Mouse (Mus musculus) adrenal gland, postnatal 10 days (tissue): Measurements from ENCODE around the gene Cmklr1. TPM values are rescaled to one million over a fixed set of nuclear protein-coding genes. Genes with fewer than 3 reads are reported as not detected.

Experiments
- DNase-seq: peaks from one replicate; pipeline ENCODE4 v3.0.0; 2021; ENCODE audit warnings: mixed read lengths
- total RNA-seq, 2 experiments: library from RNA; stranded (reverse); gene quantifications; 2 replicates each; pipeline ENCODE4 v1.2.3; 2021

Cmklr1 gene
- total RNA-seq, 2 experiments from 2014 or later: 9.7 to 11.7 TPM

GRCm38 (mm10) chr5:113652215-113652614 is 2.0 kb upstream of the Cmklr1 start:
- DNase-seq: peak; percentile 44

DNA sequence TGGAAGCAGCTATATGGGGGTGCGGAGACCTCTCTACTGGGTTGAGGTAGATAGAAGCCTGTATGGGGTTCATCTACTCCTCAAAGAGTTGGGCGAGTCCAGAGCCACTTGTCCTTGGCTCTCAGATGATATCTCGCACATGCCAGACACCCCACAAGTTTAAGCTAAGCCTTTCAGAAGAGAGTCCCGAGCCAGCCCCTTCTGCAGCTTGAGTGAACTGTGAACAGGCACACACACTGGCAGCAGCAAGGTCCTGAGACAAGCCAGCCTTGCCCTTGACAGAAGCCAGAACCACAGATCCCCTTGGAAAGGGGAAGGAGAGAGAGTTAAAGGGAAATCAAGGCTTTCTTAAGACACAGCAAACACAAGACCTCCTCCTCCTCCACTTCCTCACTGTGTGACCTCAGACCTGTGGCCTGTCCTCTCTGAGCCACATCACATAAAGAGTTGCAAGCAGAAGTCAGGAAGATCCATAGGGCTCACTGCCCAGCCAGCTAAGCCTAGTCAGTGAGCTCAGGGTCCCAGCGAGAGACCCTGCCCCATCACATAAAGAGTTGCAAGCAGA is 1.5 kb downstream of the Cmklr1 start:
- DNase-seq: no peak

GRCm38 (mm10) chr5:113647141-113647540 is 3.1 kb downstream of the Cmklr1 start:
- no peak for DNase-seq

GRCm38 (mm10) chr5:113644520-113644919 is 5.7 kb downstream of the Cmklr1 start:
- no peak for DNase-seq

GRCm38 (mm10) chr5:113643107-113643848 is 6.9 kb downstream of the Cmklr1 start:
- peak; percentile 32 for DNase-seq

DNA sequence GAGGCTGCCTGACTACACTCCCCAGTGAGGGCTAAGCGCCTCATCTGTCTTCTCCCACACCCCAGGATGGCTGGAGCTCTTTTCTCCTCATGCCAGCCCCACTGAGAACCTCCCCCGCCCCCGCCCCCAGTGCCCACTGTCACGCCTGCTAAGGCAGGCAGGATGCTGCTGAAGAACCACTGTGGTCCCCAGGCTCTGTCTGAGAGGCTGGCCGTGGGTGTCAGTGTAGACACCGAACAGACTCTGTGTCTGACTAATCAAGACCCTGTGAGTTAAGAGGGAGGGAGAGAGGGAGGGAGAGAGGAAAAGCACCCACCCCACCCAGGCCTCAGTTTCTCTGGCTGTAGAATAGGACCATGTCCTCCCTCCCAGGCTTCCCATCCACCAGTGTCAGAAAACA is 9.2 kb downstream of the Cmklr1 start:
- DNase-seq: no peak

- DNase-seq: no peak
These were observed 11.1 kb downstream of the Cmklr1 start for GRCm38 (mm10) chr5:113639126-113639525.

DNA sequence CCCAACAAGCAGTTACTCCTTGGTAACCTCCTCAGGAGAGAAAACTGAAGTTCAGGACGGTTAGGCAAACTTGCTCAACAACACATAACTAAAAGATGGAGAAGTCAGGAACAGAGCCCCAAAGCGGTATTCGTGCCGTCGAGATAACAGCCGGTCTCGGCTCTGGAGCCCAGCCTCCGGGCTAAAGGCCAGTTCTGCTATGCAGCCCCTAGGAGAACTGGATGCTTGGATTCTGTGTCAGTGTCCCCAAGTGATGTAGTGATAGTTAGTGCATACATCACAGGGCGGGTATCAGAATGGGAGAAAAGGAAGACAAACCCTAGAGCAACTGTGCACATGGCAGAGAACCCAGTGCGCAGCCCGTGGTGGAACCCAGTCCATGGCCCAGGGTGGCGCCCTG is 12.2 kb downstream of the Cmklr1 start:
- no peak for DNase-seq

DNA sequence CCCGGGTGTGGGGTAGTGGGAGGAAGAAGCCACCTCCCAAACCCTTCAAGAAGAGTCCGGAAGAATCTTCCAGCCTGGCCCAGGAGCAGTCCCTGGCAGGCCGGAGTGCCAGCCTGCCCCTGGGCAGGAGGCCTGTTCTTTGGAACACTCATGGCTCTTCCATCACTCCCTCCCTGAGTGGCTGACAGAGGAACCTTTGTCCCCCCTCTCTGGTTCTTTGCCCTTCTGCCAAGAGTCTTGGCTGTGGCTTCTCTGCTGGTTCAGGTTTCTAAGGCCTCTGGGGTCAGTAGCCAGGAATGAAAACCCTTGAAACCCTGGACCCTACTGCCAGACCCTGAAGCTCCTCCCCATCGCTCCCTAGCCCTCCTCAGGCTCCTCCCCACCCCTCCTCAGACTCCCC is 12.6 kb downstream of the Cmklr1 start:
- no peak for DNase-seq

DNA sequence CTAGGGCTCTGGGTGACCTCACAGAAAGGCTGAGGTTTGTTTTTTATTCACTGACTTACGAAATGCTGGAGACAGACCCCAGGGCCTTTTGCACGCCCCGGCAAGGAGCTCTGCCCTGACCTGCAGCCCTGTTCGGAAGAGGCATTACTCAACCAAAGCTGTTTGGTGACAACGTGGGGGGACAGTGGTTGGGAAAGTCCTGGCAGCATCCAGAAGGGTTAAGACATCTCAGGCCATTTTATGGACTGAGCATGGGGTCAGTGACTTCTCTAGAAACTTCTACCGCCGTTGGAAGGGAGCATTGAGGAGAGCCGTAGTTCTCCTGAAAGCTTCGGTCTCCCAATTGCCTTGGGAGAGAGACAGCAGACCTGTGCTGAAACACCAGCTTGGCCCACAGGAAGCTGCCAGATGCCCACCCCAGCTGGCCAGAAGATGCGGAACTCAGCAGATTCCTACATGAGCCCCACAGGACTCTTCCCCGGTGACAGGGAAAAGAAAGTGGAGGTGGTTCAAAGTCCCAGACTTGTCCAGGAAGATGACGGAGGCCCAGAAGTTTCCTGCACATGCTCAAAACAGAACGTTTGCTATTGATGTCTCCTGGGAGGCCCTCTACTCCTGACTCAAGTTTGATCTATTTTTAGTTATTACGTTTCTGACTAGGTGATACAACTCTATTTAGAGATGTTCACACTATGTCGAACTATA is 14.2 kb downstream of the Cmklr1 start:
- no peak for DNase-seq

- no peak for DNase-seq
These were observed 15.2 kb downstream of the Cmklr1 start for GRCm38 (mm10) chr5:113634887-113635610.

DNA sequence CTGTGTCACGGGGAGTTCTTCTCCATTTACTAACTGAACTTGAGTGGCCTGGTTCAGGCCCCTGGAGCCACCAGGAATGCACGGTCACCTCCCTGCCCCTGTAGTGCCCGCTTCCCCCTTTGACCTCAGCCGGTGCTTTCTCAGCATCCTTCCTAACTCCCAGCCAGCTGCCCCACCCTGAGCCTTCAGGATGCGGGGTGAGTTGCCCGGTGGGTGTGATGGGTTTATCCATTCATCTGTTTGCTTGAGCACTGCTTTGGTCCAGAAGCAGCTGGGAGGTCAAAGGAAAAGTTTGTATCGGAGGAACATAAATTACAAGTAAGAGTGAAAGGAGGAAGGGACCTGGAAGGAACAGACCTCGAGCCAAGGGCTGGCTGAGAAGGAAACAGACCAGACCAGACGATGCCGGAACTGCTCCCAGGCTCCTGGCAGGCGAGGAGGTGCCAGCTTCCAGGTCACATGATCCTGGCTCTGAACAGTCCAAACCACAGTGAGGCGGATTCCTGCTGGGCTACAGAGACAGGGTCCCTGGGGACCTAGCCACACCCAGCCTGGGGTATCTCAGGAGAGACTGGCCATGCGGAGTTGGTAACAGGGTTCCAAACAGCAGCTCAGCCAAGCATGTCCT is 16.1 kb downstream of the Cmklr1 start:
- DNase-seq: peak; percentile 79

GRCm38 (mm10) chr5:113633037-113633714 is 17.1 kb downstream of the Cmklr1 start:
- peak; percentile 40 for DNase-seq

DNA sequence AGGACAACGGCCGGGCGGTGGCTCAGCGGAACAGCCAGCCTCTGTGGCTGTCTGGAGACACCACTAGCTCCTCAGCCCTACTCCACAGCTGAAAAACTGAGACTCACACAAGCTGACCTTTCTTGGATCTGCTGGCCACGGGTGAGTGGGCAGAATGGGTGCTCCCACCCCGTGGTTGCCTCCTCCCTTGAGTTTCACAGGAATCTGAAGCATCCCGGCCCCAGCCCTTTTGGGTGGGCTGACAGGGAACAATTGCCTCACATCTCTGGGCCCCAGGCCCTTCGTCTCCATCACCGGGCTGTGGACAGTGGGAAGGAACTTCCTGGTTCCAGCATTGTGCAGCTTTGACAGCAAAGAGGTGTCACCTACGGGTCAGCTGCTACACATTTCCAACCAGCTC is 20.1 kb downstream of the Cmklr1 start:
- no peak for DNase-seq

GRCm38 (mm10) chr5:113629248-113629647 is 21.0 kb downstream of the Cmklr1 start:
- DNase-seq: no peak

DNA sequence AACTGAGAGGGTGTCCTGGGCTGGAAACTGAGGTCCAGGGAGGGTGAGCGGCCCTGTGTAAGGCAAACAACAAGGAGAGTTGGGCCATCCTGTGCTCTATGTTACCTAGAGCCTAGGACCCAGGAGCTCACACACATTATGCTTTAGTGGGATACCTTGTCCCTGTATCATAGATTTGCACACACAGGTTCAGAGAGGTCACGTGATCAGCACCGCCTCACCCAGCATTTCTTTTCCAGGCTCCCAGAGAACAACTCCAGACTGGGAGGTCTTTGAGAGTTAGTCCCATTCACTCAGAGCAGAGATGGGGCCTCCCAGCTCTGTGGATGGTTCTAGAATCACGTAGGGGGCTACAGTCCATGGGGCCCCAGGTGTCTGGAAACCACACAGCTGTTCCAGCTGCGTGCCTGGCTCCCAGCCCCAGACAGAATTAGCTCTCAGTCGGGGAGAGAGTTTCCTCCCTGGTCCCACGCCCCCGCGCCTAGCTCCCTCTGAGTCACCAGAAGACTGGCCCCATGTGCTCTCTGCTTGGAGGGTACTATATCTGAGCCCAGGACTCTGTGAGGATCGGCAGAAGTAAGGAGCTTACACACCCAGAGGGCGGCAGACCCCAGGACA is 22.3 kb downstream of the Cmklr1 start:
- DNase-seq: peak; percentile 35

- DNase-seq: no peak
These were observed 23.2 kb downstream of the Cmklr1 start for GRCm38 (mm10) chr5:113626991-113627390.

DNA sequence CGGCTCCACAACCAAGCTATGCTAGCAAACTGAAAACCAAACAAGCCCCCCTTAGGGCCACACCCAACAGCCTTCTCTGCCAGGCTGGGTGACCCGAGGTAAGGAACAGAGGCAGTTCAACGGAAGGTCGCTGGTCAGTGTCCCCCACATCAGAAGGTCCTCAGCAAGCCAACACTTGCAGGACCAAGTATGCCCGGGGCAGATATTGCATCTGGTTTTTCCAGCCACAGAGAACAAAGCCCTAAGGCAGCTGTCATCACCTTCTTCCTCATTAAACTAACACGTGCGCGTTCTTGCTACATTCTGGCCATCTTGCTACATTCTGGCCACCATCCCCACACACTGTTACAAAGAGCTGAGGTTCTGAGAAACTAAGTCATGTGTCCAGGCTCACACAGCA is 23.9 kb downstream of the Cmklr1 start:
- no peak for DNase-seq

- peak; percentile 34 for DNase-seq
These were observed 25.2 kb downstream of the Cmklr1 start for GRCm38 (mm10) chr5:113625068-113625467.

GRCm38 (mm10) chr5:113623052-113623451 is 27.2 kb downstream of the Cmklr1 start:
- no peak for DNase-seq

- DNase-seq: no peak
These were observed 29.2 kb downstream of the Cmklr1 start for GRCm38 (mm10) chr5:113620999-113621398.
